Mouse (Mus musculus) urinary bladder, postnatal 4 days (tissue): ENCODE results near the gene Elmsan1.

Source experiments
- DNase-seq, 2 experiments: peaks; one replicate each; pipeline ENCODE4 v3.0.0; 2021 to 2022; ENCODE audit warnings: low spot score in 2 of 2

Elmsan1 gene

GRCm38 (mm10) chr12:84215758-84216440 is 2.8 kb downstream of the Elmsan1 start:
- no peak for DNase-seq

GRCm38 (mm10) chr12:84214495-84215175 is 4.0 kb downstream of the Elmsan1 start:
- no peak for DNase-seq

GRCm38 (mm10) chr12:84212297-84212696 is 6.4 kb downstream of the Elmsan1 start:
- DNase-seq = no peak

GRCm38 (mm10) chr12:84211021-84211538 is 7.6 kb downstream of the Elmsan1 start:
- DNase-seq = no peak

- DNase-seq = no peak
These were observed 8.4 kb downstream of the Elmsan1 start for GRCm38 (mm10) chr12:84210288-84210687.

GRCm38 (mm10) chr12:84209093-84209492 is 9.6 kb downstream of the Elmsan1 start:
- no peak for DNase-seq

- DNase-seq = no peak
These were observed 11.4 kb downstream of the Elmsan1 start for GRCm38 (mm10) chr12:84207209-84207817.

- no peak for DNase-seq
These were observed 12.2 kb downstream of the Elmsan1 start for GRCm38 (mm10) chr12:84206525-84206924.

GRCm38 (mm10) chr12:84205659-84206185 is 13.0 kb downstream of the Elmsan1 start:
- DNase-seq = no peak

GRCm38 (mm10) chr12:84204662-84205061 is 14.0 kb downstream of the Elmsan1 start:
- no peak for DNase-seq

GRCm38 (mm10) chr12:84203778-84204216 is 14.9 kb downstream of the Elmsan1 start:
- no peak for DNase-seq

GRCm38 (mm10) chr12:84203170-84203777 is 15.4 kb downstream of the Elmsan1 start:
- DNase-seq = no peak

GRCm38 (mm10) chr12:84202561-84202960 is 16.1 kb downstream of the Elmsan1 start:
- DNase-seq = no peak

GRCm38 (mm10) chr12:84201686-84202484 is 16.8 kb downstream of the Elmsan1 start:
- DNase-seq = no peak

- no peak for DNase-seq
These were observed 17.5 kb downstream of the Elmsan1 start for GRCm38 (mm10) chr12:84201222-84201621.

GRCm38 (mm10) chr12:84198880-84199279 is 19.8 kb downstream of the Elmsan1 start:
- DNase-seq = no peak

GRCm38 (mm10) chr12:84198076-84198679 is 20.5 kb downstream of the Elmsan1 start:
- DNase-seq = no peak

- no peak for DNase-seq
These were observed 23.5 kb downstream of the Elmsan1 start for GRCm38 (mm10) chr12:84195195-84195594.

GRCm38 (mm10) chr12:84194400-84195109 is 24.1 kb downstream of the Elmsan1 start:
- DNase-seq = no peak
